Mouse (Mus musculus) liver, adult (tissue): Measurements from ENCODE around the gene Ermap.

ENCODE experiments used
- GATA4 ChIP-seq: IDR thresholded peaks from 2 replicates; pipeline ENCODE4 v1.6.1; 2014; ENCODE audit warnings: mild to moderate bottlenecking, low read length; ENCODE audit not compliant: insufficient replicate concordance

Ermap gene

DNA sequence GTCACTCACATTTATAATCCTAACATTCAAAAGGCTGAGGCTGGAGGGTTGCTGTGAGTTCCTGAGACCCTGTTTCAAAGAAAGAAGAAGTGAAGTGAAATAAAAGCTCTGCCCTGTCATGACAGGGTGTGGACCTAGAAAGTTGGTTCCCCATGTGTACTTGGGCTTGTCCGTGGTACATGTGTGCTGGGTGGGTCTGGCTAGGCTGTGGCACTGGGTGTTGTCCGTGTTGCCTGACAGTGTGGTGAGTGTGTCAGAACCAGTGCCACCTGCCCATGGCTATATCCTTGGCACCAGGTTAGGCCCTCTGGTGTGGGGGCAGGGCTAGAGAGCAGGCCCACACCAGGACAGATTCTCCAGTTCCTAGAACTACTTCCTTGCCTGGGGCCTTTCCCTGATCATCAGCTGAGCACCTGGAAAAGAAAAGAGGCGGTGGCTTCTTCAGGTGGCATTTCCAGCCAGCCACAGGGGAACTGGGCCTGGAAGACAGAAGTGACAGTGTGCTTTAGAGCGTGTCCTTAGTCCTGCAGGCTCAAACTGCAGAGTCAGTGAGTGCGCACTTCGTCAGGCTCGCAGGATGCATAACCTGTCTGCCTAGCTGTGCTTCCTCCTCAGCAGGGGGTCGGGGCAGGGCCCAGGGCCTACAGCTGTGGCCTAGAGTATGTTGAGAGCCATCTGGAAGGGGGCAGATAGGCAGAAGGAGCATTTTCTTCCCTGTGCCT lies 58.5 kb downstream of the Ermap start:
- no peak for TF ChIP-seq GATA4

DNA sequence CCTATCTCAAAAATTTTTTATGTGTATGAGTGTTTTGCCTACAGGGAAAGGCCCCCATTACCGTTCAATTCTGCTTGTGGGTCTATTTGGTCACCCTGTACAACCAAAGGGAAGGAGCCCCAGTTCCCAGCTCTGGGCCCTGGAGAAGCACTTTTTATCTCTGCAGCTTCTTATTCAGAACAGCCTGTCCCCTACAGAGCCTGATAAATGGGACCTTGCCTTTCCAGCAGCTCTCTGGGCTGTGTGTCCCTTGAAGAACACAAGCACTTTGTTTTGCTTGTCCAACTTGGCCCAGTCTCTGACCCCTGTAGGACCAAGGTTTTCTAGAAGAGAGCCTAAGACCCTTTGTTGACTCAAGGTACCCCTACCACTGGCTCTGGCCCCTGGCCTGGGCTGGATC lies 60.7 kb downstream of the Ermap start:
- no peak for TF ChIP-seq GATA4

DNA sequence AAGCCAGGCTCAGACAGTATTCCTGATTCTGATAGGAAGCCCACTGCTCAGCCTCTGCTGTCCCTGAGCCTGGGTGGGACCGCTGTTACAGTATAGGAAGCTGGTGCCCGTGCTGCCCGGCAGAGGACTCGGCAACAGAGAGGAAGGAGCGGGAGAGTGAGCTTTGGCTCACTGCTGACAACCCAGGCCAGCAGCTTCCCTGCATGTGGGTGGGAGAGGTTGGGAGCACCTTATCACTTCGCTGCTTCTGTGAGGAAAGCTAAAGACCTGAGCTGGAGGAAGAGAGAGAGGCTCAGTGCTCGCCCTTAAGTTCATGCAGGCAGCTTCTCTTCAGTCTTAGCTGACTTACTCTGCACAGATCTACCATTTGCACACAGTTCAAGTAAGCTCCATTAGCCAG lies 61.3 kb downstream of the Ermap start:
- TF ChIP-seq GATA4, result no peak

DNA sequence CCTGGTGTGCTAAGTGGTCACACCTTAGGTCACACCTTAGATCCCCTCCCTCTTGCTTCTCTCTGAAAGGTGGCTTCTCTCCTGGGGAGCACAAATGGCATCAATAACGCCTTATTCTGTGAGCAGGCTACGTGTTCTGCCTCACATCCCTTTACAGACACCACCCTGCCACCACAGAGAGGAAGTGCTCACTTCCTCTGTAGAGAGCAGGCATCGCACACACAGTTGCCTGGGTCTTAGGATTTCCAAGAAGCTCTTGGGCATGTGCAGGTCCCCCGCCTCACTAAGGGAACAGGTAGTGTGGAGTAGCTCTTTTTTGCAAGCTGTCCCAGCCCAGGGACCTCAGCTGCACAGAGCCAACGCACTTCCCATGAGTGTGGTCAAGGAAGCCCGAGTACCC lies 62.6 kb downstream of the Ermap start:
- no peak for TF ChIP-seq GATA4

DNA sequence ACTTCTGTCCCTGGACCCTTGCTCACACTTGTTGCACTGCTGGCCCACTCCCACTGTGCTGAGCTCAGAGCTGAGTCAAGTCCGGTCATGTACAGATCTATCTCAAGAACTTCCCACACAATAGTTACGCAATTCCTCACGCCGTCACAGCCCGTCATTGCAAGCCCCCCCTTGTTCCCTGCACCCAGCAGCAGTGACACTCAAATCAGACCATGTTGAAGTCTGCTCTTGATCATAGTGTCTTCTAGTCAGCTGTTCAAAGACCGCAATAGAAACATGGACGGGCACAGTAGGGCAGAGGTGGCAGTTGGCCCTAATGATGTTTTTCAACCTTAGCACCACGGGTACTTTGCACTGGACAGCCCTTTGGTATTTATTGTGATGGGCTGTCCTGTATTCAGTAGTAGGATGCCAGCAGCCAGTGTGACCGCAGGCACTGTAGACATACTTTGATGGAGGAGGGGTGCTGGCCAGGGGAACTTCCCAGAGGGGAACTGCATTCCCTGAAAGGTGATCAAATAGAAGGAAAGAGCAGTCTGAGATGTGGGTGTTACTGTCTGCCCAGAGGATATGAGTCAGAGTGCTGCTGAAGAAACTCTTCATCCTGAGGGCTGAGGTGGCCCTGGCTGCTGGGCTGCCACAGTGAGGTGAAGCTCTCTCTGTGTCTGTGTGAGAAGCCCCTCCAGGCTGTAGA lies 64.1 kb downstream of the Ermap start:
- TF ChIP-seq GATA4, result no peak
